Mouse (Mus musculus): ENCODE data around the gene Nupr1l. TPM values are rescaled to one million over a fixed set of nuclear protein-coding genes. Genes with fewer than 3 reads are reported as not detected.

Gene Nupr1l
- total and polyA plus RNA-seq, 3 experiments, result 1.2 to 11.2 (median 4.0) TPM

DNA sequence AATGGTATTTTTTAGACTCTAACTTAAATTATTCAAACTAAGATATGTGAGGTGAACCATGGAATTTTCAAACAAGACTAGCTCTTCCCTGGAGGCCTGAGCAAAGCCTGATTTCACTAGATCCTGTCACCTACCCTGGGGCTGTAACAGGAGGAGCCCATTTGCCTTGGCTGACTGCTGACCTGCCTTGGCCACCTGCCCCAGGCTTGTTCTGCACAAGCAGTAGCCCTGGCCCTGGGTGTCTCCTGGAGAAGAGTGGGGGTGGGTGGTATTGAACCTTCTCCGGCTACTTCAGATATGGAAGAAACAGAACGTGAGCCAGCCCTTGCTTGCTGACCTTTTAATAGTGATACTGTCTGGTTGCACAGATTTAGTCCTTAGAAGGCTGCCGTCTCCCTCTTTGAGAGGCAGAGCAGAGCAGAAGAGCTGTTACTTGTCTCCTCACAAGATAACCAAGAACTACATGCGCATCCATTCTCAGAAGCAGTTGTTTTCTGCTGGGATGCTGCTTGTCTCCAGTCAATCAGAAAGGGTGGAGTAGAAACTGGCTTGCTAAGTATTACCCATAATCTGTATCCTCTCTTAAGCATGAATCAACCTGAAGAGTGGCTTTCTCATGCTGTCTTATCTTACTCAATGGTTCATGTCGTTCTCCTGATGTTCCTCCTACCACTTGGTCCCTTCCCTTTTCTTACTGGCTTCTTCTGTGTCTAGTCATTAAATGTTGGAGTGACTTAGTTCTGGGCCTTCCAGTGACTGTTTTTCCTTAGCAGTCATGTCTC lies 46.3 kb downstream of the Nupr1l start:
- H3K9me3 ChIP-seq (replicated peaks), result no peaks in the 10 kb centered on the region
- no peak for DNase-seq (ENCODE audit: low spot score)
- TF ChIP-seq POLR2AphosphoS5 (IDR thresholded peaks at IDR 0.05; ENCODE audit: insufficient replicate concordance, low read depth, low read length) (no peak), TAL1 (conservative IDR thresholded peaks at IDR 0.05; ENCODE audit: low read depth, low read length) (no peak; the same call in 1 of the 2 replicates), GATA1 (IDR thresholded peaks at IDR 0.05; ENCODE audit: borderline replicate concordance, low read length) (no peak), CTCF (IDR thresholded peaks at IDR 0.05; ENCODE audit: low read depth, low read length) (no peak), GATA2 (IDR thresholded peaks at IDR 0.05; ENCODE audit: borderline replicate concordance, low read depth, low read length) (no peak)
- ATAC-seq (ENCODE audit: extremely low read depth, insufficient number of reproducible peaks, low FRiP score, poor library complexity, severe bottlenecking), result peak; percentile 43
- H3K36me3 ChIP-seq (replicated peaks), result peaks cover 46% of the 10 kb centered on the region
- H3K27me3 ChIP-seq (ENCODE audit: insufficient read depth, low read length), result no peaks in the 10 kb centered on the region
- H3K4me1 ChIP-seq (ENCODE audit: insufficient read depth, low read depth, low read length), result peaks cover 67% of the 10 kb centered on the region
- peak overlapping the region; percentile 63; the same call in 1 of the 2 replicates for H3K4me3 ChIP-seq (ENCODE audit: low read depth, low read length)

DNA sequence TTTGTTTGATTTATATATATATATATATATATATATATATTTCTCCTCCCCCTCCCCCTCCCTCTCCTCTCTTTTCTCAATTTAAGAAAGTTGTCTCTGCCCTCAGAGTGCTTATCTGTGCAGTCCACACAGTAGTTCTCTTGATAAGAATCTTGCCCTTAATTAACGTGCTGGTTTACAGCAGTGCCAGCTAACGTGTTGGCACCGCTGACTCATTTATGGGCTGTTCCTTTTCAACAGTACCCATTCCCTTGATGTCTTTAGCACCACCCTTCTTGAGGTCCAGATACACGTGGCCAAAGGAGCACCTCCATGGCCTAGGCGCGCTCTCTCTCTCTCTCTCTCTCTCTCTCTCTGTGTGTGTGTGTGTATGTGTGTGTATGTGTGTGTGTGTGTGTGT lies 47.5 kb downstream of the Nupr1l start:
- Histone ChIP-seq H3K4me3 (ENCODE audit: low read depth, low read length) (no peak overlapping the region; the same call in 1 of the 2 replicates), H3K9me3 (replicated peaks) (no peaks in the 10 kb centered on the region)

GRCm38 (mm10) chr5:129963224-129963623 lies 54.9 kb downstream of the Nupr1l start:
- no peak for ATAC-seq (ENCODE audit: extremely low read depth, insufficient number of reproducible peaks, low FRiP score, poor library complexity, severe bottlenecking)
- Histone ChIP-seq H3K9me3 (replicated peaks) (no peaks in the 10 kb centered on the region), H3K4me1 (ENCODE audit: insufficient read depth, low read depth, low read length) (peaks cover 69% of the 10 kb centered on the region), H3K27me3 (ENCODE audit: insufficient read depth, low read length) (no peaks in the 10 kb centered on the region), H3K36me3 (replicated peaks) (peaks cover 70% of the 10 kb centered on the region), H3K4me3 (ENCODE audit: low read depth, low read length) (no peak overlapping the region)
- no peak for TF ChIP-seq GATA2 (IDR thresholded peaks at IDR 0.05; ENCODE audit: borderline replicate concordance, low read depth, low read length)
- TF ChIP-seq TAL1 (conservative IDR thresholded peaks at IDR 0.05; ENCODE audit: low read depth, low read length), result no peak
- no peak for TF ChIP-seq GATA1 (IDR thresholded peaks at IDR 0.05; ENCODE audit: borderline replicate concordance, low read length)
- TF ChIP-seq POLR2AphosphoS5 (IDR thresholded peaks at IDR 0.05; ENCODE audit: insufficient replicate concordance, low read depth, low read length), result no peak
- no peak for TF ChIP-seq CTCF (IDR thresholded peaks at IDR 0.05; ENCODE audit: low read depth, low read length)
- no peak for DNase-seq (ENCODE audit: low spot score)

More for the DNA sequence above, 47.5 kb downstream of the Nupr1l start:
- Histone ChIP-seq H3K4me1 (ENCODE audit: insufficient read depth, low read depth, low read length) (peaks cover 59% of the 10 kb centered on the region), H3K27me3 (ENCODE audit: insufficient read depth, low read length) (no peaks in the 10 kb centered on the region), H3K36me3 (replicated peaks) (peaks cover 47% of the 10 kb centered on the region)
- ATAC-seq (ENCODE audit: extremely low read depth, insufficient number of reproducible peaks, low FRiP score, poor library complexity, severe bottlenecking) (peak; percentile 90), DNase-seq (ENCODE audit: low spot score) (peak; percentile 30)
- TF ChIP-seq GATA2 (IDR thresholded peaks at IDR 0.05; ENCODE audit: borderline replicate concordance, low read depth, low read length), result peak; percentile 66; the same call in 1 of the 2 replicates
- peak; percentile 52; the same call in 1 of the 2 replicates for TF ChIP-seq TAL1 (conservative IDR thresholded peaks at IDR 0.05; ENCODE audit: low read depth, low read length)
- no peak for TF ChIP-seq GATA1 (IDR thresholded peaks at IDR 0.05; ENCODE audit: borderline replicate concordance, low read length)

Other genes with a start within 250 kb of the Nupr1l start
- 3.1 and 3.7 TPM in 2 replicates for gene Zfp11, start 238.4 kb upstream of the Nupr1l start, total RNA-seq (2014; fragmentation: Nextera tagmentation)
- 1.4 TPM in 2 replicates for gene Zfp11, start 238.4 kb upstream of the Nupr1l start, total RNA-seq (2017)
- gene Zfp11, start 238.4 kb upstream of the Nupr1l start, polyA plus RNA-seq (2012), result 0.03 and 0.10 TPM in 2 replicates
- gene Sept14, start 200.0 kb upstream of the Nupr1l start, total RNA-seq (2014; fragmentation: Nextera tagmentation), result not detected in 2 replicates
- gene Sept14, start 200.0 kb upstream of the Nupr1l start, total RNA-seq (2017), result not detected in 2 replicates
- gene Sept14, start 200.0 kb upstream of the Nupr1l start, polyA plus RNA-seq (2012), result not detected in 2 replicates
- 138 and 144 TPM in 2 replicates for gene Mrps17, start 193.0 kb upstream of the Nupr1l start, total RNA-seq (2014; fragmentation: Nextera tagmentation)
- gene Mrps17, start 193.0 kb upstream of the Nupr1l start, total RNA-seq (2017), result 146 and 158 TPM in 2 replicates
- 17.0 and 42.2 TPM in 2 replicates for gene Mrps17, start 193.0 kb upstream of the Nupr1l start, polyA plus RNA-seq (2012)
- gene Nipsnap2, start 183.5 kb upstream of the Nupr1l start, total RNA-seq (2014; fragmentation: Nextera tagmentation), result 76.7 and 101 TPM in 2 replicates
- gene Nipsnap2, start 183.5 kb upstream of the Nupr1l start, total RNA-seq (2017), result 59.9 TPM in 2 replicates
- 41.5 and 56.0 TPM in 2 replicates for gene Nipsnap2, start 183.5 kb upstream of the Nupr1l start, polyA plus RNA-seq (2012)
- gene Psph, start 121.1 kb upstream of the Nupr1l start, total RNA-seq (2014; fragmentation: Nextera tagmentation), result 21.0 and 25.1 TPM in 2 replicates
- gene Psph, start 121.1 kb upstream of the Nupr1l start, total RNA-seq (2017), result 17.9 and 22.2 TPM in 2 replicates
- gene Psph, start 121.1 kb upstream of the Nupr1l start, polyA plus RNA-seq (2012), result 14.5 and 47.5 TPM in 2 replicates
- 9.6 and 12.7 TPM in 2 replicates for gene Sumf2, start 61.6 kb upstream of the Nupr1l start, total RNA-seq (2014; fragmentation: Nextera tagmentation)
- gene Sumf2, start 61.6 kb upstream of the Nupr1l start, total RNA-seq (2017), result 15.7 and 20.9 TPM in 2 replicates
- gene Sumf2, start 61.6 kb upstream of the Nupr1l start, polyA plus RNA-seq (2012), result 23.5 and 25.0 TPM in 2 replicates
- 69.4 and 78.3 TPM in 2 replicates for gene Chchd2, start 21.1 kb upstream of the Nupr1l start, total RNA-seq (2014; fragmentation: Nextera tagmentation)
- 342 and 377 TPM in 2 replicates for gene Chchd2, start 21.1 kb upstream of the Nupr1l start, total RNA-seq (2017)
- gene Chchd2, start 21.1 kb upstream of the Nupr1l start, polyA plus RNA-seq (2012), result 586 and 747 TPM in 2 replicates
- 5.2 and 6.9 TPM in 2 replicates for gene Zbed5, start 12.8 kb upstream of the Nupr1l start, total RNA-seq (2014; fragmentation: Nextera tagmentation)
- 0.99 and 1.4 TPM in 2 replicates for gene Zbed5, start 12.8 kb upstream of the Nupr1l start, total RNA-seq (2017)
- 0.67 and 1.3 TPM in 2 replicates for gene Zbed5, start 12.8 kb upstream of the Nupr1l start, polyA plus RNA-seq (2012)
- gene Phkg1, start 10.0 kb upstream of the Nupr1l start, total RNA-seq (2014; fragmentation: Nextera tagmentation), result not detected in 2 replicates
- gene Phkg1, start 10.0 kb upstream of the Nupr1l start, total RNA-seq (2017), result 0.33 and 0.46 TPM in 2 replicates
- 0.03 TPM in 1 of 2 replicates, not detected in the other for gene Phkg1, start 10.0 kb upstream of the Nupr1l start, polyA plus RNA-seq (2012)
- 122 and 152 TPM in 2 replicates for gene Vkorc1l1, start 33.4 kb downstream of the Nupr1l start, total RNA-seq (2014; fragmentation: Nextera tagmentation)
- gene Vkorc1l1, start 33.4 kb downstream of the Nupr1l start, total RNA-seq (2017), result 76.7 and 90.2 TPM in 2 replicates
- 21.6 and 24.1 TPM in 2 replicates for gene Vkorc1l1, start 33.4 kb downstream of the Nupr1l start, polyA plus RNA-seq (2012)
- 53.6 and 54.1 TPM in 2 replicates for gene Gusb, start 94.5 kb downstream of the Nupr1l start, total RNA-seq (2014; fragmentation: Nextera tagmentation)
- gene Gusb, start 94.5 kb downstream of the Nupr1l start, total RNA-seq (2017), result 68.0 and 74.6 TPM in 2 replicates
- 19.5 and 21.9 TPM in 2 replicates for gene Gusb, start 94.5 kb downstream of the Nupr1l start, polyA plus RNA-seq (2012)
- 32.8 and 48.6 TPM in 2 replicates for gene Asl, start 120.7 kb downstream of the Nupr1l start, total RNA-seq (2014; fragmentation: Nextera tagmentation)
- gene Asl, start 120.7 kb downstream of the Nupr1l start, total RNA-seq (2017), result 29.4 and 34.2 TPM in 2 replicates
- gene Asl, start 120.7 kb downstream of the Nupr1l start, polyA plus RNA-seq (2012), result 22.6 and 23.9 TPM in 2 replicates
- 86.2 and 94.0 TPM in 2 replicates for gene Crcp, start 120.8 kb downstream of the Nupr1l start, total RNA-seq (2014; fragmentation: Nextera tagmentation)
- 45.0 and 46.7 TPM in 2 replicates for gene Crcp, start 120.8 kb downstream of the Nupr1l start, total RNA-seq (2017)
- gene Crcp, start 120.8 kb downstream of the Nupr1l start, polyA plus RNA-seq (2012), result 10.2 and 12.4 TPM in 2 replicates
- gene Tpst1, start 164.8 kb downstream of the Nupr1l start, total RNA-seq (2014; fragmentation: Nextera tagmentation), result not detected in 2 replicates
- 0.22 and 0.58 TPM in 2 replicates for gene Tpst1, start 164.8 kb downstream of the Nupr1l start, total RNA-seq (2017)
- not detected in 2 replicates for gene Tpst1, start 164.8 kb downstream of the Nupr1l start, polyA plus RNA-seq (2012)
- 5.0 and 6.9 TPM in 2 replicates for gene Kctd7, start 236.3 kb downstream of the Nupr1l start, total RNA-seq (2014; fragmentation: Nextera tagmentation)
- gene Kctd7, start 236.3 kb downstream of the Nupr1l start, total RNA-seq (2017), result 10.2 and 10.3 TPM in 2 replicates
- gene Kctd7, start 236.3 kb downstream of the Nupr1l start, polyA plus RNA-seq (2012), result 7.8 and 10.3 TPM in 2 replicates